Mouse (Mus musculus): Measurements from ENCODE around the gene Tanc1. TPM values are rescaled to one million over a fixed set of nuclear protein-coding genes. Genes with fewer than 3 reads are reported as not detected.

Gene Tanc1
- polyA plus RNA-seq, 1 experiment from 2014 or later, result 4.9 TPM

DNA sequence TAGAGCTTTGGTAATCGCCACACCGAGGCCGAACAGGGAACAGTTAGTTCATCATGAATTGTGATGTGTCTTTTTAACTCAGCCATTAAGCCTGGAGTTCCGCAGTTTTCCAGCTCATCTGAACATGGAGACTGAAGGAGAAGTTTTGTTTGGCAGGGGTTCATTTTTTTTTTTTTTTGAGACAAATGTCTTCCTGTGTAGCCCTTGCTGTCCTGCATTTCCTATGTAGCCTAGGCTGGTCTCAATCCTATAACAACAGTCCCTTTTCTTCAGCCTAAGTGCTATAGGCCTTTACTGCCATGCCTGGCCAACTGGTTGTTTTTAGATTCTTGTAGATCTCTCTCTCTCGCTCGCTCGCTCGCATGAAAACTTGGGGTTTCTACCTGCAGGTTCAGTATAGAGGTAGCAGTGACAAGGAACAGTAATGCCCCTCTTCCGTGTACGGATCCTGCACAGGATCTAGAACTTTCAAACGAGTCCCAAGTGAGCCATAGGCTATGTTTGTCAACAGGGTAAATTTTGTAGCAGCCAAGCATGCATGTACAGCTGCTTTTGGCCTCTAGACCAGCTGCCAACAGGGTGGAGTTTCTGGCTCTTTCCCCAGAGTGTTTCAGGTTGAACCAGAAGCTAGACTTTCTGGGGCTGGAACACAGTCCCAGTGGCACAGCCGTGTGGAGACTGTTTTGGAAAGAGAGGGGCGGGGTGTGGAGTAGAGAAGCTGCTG is 157.0 kb downstream of the Tanc1 start:
- H3K4me2 ChIP-seq (ENCODE audit: low read length), result no peak overlapping the region
- no peaks in the 10 kb centered on the region for H3K36me3 ChIP-seq (ENCODE audit: control insufficient read depth, insufficient read depth, low read length)
- H3K9ac ChIP-seq (ENCODE audit: low read length), result no peak overlapping the region
- H3K4me1 ChIP-seq (ENCODE audit: control insufficient read depth, insufficient read depth, low read length), result peaks cover 6% of the 10 kb centered on the region; the same call in 1 of the 2 replicates
- H3K27me3 ChIP-seq (replicated peaks; ENCODE audit: control insufficient read depth, insufficient read depth, low read length), result no peaks in the 10 kb centered on the region
- H3K4me3 ChIP-seq (ENCODE audit: low read depth, low read length), result no peak overlapping the region
- H3K27ac ChIP-seq (ENCODE audit: low read depth, low read length), result no peak overlapping the region
- 92% methylated on average over 13 of the region's 13 CpGs for WGBS
- ATAC-seq (no peak), DNase-seq (ENCODE audit: low spot score) (no peak)
- H3K9me3 ChIP-seq (replicated peaks; ENCODE audit: control insufficient read depth, low read length), result no peaks in the 10 kb centered on the region

DNA sequence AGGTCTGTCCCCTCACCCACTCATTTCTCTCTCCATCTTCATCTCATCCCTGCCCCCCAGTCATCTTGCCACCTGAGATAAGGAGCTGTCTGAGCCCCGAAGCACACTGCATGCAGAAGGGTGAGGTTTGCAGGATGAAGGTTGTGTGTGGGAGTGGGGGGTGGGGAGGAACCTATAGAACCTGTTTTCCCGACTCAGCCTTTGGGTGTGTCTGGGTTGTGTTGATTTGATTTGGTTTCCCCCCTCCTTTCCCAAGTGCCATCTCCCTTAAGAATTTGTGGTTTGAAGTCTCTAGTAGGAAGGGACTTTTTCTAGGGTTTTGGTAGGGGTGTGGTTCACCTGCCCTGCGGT is 157.5 kb downstream of the Tanc1 start:
- WGBS, result 90% methylated on average over 3 of the region's 3 CpGs

DNA sequence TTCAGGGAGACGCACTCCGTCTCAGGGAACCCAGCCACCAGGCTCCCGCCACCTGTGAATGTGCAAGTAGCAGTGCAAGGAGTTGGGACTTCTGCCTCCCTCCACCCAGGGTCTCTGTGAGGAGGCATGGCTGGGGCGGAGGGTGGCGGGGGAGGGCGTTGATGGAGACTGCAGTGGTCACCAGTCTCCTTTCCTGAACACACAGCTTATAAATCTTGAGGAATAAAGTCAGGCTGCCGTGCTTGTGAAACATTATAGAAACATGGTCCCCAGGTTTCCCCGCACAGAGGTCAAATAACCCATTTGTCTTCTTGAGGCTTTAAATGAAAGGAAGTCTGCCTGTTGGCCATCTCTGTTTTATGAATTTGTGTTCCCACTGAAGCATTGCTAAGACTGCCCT is 159.9 kb downstream of the Tanc1 start:
- 84% methylated on average over 8 of the region's 8 CpGs for WGBS
- DNase-seq (ENCODE audit: low spot score), result no peak
- Histone ChIP-seq H3K27ac (ENCODE audit: low read depth, low read length) (no peak overlapping the region), H3K4me2 (ENCODE audit: low read length) (no peak overlapping the region), H3K27me3 (replicated peaks; ENCODE audit: control insufficient read depth, insufficient read depth, low read length) (no peaks in the 10 kb centered on the region), H3K4me1 (ENCODE audit: control insufficient read depth, insufficient read depth, low read length) (peaks cover 3% of the 10 kb centered on the region; the same call in 1 of the 2 replicates), H3K36me3 (ENCODE audit: control insufficient read depth, insufficient read depth, low read length) (no peaks in the 10 kb centered on the region), H3K4me3 (ENCODE audit: low read depth, low read length) (no peak overlapping the region), H3K9me3 (replicated peaks; ENCODE audit: control insufficient read depth, low read length) (no peaks in the 10 kb centered on the region), H3K9ac (ENCODE audit: low read length) (no peak overlapping the region)
- no peak for ATAC-seq

More for the DNA sequence above, 157.5 kb downstream of the Tanc1 start:
- no peaks in the 10 kb centered on the region for H3K36me3 ChIP-seq (ENCODE audit: control insufficient read depth, insufficient read depth, low read length)
- DNase-seq (ENCODE audit: low spot score) (no peak), ATAC-seq (no peak)
- H3K4me1 ChIP-seq (ENCODE audit: control insufficient read depth, insufficient read depth, low read length), result peaks cover 6% of the 10 kb centered on the region; the same call in 1 of the 2 replicates
- H3K4me3 ChIP-seq (ENCODE audit: low read depth, low read length), result no peak overlapping the region
- H3K27me3 ChIP-seq (replicated peaks; ENCODE audit: control insufficient read depth, insufficient read depth, low read length), result no peaks in the 10 kb centered on the region
- H3K4me2 ChIP-seq (ENCODE audit: low read length), result no peak overlapping the region
- no peaks in the 10 kb centered on the region for H3K9me3 ChIP-seq (replicated peaks; ENCODE audit: control insufficient read depth, low read length)
- H3K9ac ChIP-seq (ENCODE audit: low read length), result no peak overlapping the region
- no peak overlapping the region for H3K27ac ChIP-seq (ENCODE audit: low read depth, low read length)

DNA sequence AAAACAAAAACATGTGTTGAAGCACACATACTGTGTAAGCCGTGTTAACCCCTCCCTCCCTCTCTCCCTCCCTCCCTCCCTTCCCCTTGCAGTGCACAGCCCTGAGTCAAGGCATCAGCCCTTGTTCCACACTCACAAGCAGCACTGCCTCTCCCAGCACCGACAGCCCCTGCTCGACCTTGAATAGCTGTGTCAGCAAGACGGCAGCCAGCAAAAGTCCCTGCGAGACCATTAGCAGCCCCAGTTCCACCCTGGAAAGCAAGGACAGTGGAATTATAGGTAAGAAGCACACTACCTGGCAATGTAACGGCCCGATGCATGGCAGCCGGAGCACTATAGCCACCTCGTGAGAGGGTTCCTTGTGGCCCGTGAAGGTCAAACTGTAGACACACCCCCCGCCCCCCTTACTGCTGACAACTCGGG is 160.4 kb downstream of the Tanc1 start:
- Histone ChIP-seq H3K36me3 (ENCODE audit: control insufficient read depth, insufficient read depth, low read length) (no peaks in the 10 kb centered on the region), H3K4me2 (ENCODE audit: low read length) (no peak overlapping the region), H3K4me1 (ENCODE audit: control insufficient read depth, insufficient read depth, low read length) (peaks cover 3% of the 10 kb centered on the region; the same call in 1 of the 2 replicates), H3K9ac (ENCODE audit: low read length) (no peak overlapping the region), H3K27ac (ENCODE audit: low read depth, low read length) (no peak overlapping the region), H3K4me3 (ENCODE audit: low read depth, low read length) (no peak overlapping the region), H3K9me3 (replicated peaks; ENCODE audit: control insufficient read depth, low read length) (no peaks in the 10 kb centered on the region), H3K27me3 (replicated peaks; ENCODE audit: control insufficient read depth, insufficient read depth, low read length) (no peaks in the 10 kb centered on the region)
- ATAC-seq (peak; percentile 67), DNase-seq (ENCODE audit: low spot score) (peak; percentile 49)
- 34% methylated on average over 12 of the region's 12 CpGs for WGBS

DNA sequence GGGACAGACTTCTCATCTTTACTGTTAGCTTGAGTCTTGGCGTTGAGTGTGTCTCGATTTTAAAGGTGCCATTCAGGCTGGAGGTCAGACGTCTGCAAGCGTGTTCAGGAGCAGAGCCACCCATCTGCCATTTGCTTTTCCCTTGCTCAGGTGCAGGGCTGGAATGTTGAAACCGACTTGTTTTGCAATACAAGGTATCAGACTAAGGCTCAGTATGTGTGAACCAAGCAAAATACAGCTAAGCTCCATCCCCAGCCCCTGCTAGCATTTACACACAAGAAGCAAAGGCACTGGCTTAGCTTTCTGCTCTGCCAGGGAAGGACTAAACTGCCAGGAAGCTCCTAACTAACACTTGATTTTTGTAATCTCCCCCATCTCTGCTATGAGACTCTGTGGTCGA is 162.5 kb downstream of the Tanc1 start:
- DNase-seq (ENCODE audit: low spot score) (no peak), ATAC-seq (no peak)
- Histone ChIP-seq H3K4me3 (ENCODE audit: low read depth, low read length) (no peak overlapping the region), H3K9ac (ENCODE audit: low read length) (no peak overlapping the region), H3K9me3 (replicated peaks; ENCODE audit: control insufficient read depth, low read length) (no peaks in the 10 kb centered on the region), H3K36me3 (ENCODE audit: control insufficient read depth, insufficient read depth, low read length) (no peaks in the 10 kb centered on the region), H3K27ac (ENCODE audit: low read depth, low read length) (no peak overlapping the region), H3K4me1 (ENCODE audit: control insufficient read depth, insufficient read depth, low read length) (peaks cover 3% of the 10 kb centered on the region; the same call in 1 of the 2 replicates), H3K4me2 (ENCODE audit: low read length) (no peak overlapping the region), H3K27me3 (replicated peaks; ENCODE audit: control insufficient read depth, insufficient read depth, low read length) (no peaks in the 10 kb centered on the region)
- 88% methylated on average over 6 of the region's 6 CpGs for WGBS

DNA sequence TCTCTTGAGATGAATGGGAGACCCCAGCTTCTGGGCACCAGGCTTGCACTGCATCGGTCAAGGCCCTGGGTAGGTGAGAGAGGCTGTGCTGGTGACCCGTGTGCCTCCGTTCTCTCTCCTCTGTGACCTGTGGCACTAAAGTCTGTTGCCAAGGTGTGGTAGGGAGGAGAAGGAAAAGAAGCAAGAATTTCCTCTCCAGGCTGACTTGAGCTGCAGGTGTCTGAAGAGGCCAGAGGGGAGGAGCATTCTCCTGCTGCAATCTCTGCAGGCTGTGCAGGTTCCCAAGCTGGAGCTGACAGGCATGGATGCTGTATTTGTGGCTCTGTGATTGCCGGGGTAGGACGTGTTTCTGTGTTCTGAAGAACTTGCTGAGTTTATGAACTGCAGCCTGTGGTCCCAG is 163.3 kb downstream of the Tanc1 start:
- Histone ChIP-seq H3K4me3 (ENCODE audit: low read depth, low read length) (no peak overlapping the region), H3K36me3 (ENCODE audit: control insufficient read depth, insufficient read depth, low read length) (no peaks in the 10 kb centered on the region), H3K4me1 (ENCODE audit: control insufficient read depth, insufficient read depth, low read length) (peaks cover 3% of the 10 kb centered on the region; the same call in 1 of the 2 replicates), H3K27ac (ENCODE audit: low read depth, low read length) (no peak overlapping the region), H3K9me3 (replicated peaks; ENCODE audit: control insufficient read depth, low read length) (no peaks in the 10 kb centered on the region), H3K9ac (ENCODE audit: low read length) (no peak overlapping the region), H3K4me2 (ENCODE audit: low read length) (no peak overlapping the region), H3K27me3 (replicated peaks; ENCODE audit: control insufficient read depth, insufficient read depth, low read length) (no peaks in the 10 kb centered on the region)
- ATAC-seq (no peak), DNase-seq (ENCODE audit: low spot score) (no peak)
- 88% methylated on average over 5 of the region's 5 CpGs for WGBS

DNA sequence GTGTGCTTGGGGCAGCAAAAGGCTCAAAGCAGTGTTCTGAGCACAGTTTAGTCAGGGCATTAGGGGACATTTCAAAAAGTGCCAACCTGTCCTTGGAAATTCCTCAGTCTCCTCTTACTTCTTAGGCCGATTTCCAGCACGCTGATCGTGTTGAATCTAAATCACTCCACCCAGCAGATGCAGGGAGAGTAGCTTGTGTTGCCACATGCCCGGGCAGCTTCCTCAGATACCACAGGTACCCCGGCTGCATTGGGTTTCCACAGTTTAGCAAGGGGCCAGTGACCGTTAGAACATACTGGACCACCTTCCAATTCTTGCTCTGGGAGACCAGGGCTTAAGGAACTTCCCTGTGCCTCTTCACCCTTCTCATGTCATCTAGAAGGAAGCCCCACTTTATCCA is 164.0 kb downstream of the Tanc1 start:
- Histone ChIP-seq H3K27me3 (replicated peaks; ENCODE audit: control insufficient read depth, insufficient read depth, low read length) (no peaks in the 10 kb centered on the region), H3K4me2 (ENCODE audit: low read length) (no peak overlapping the region), H3K9me3 (replicated peaks; ENCODE audit: control insufficient read depth, low read length) (no peaks in the 10 kb centered on the region), H3K27ac (ENCODE audit: low read depth, low read length) (no peak overlapping the region), H3K4me3 (ENCODE audit: low read depth, low read length) (no peak overlapping the region), H3K36me3 (ENCODE audit: control insufficient read depth, insufficient read depth, low read length) (no peaks in the 10 kb centered on the region), H3K9ac (ENCODE audit: low read length) (no peak overlapping the region), H3K4me1 (ENCODE audit: control insufficient read depth, insufficient read depth, low read length) (peaks cover 3% of the 10 kb centered on the region; the same call in 1 of the 2 replicates)
- DNase-seq (ENCODE audit: low spot score) (no peak), ATAC-seq (no peak)
- WGBS, result 84% methylated on average over 6 of the region's 6 CpGs

DNA sequence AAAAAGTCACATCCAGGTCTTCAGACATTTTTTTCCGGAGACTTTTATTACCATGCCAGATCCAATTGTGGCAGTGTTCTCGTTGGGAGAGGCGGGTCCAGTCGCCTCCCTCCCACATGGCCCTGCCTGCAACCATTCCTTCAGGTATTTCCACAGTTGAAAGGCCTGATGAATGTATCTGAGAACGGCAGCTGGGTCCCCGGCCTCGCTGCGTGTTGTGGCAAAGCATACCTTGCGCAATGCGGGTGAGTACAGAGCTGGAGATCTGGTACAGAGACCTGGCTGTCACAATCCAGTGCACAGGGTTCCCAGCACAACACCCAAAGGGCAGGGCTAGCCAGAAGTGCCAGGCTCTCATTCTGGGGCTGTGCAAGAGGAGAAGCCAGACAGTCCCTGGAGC is 167.5 kb downstream of the Tanc1 start:
- Histone ChIP-seq H3K27ac (ENCODE audit: low read depth, low read length) (no peak overlapping the region), H3K4me3 (ENCODE audit: low read depth, low read length) (no peak overlapping the region), H3K9ac (ENCODE audit: low read length) (no peak overlapping the region), H3K4me2 (ENCODE audit: low read length) (no peak overlapping the region), H3K9me3 (replicated peaks; ENCODE audit: control insufficient read depth, low read length) (no peaks in the 10 kb centered on the region), H3K27me3 (replicated peaks; ENCODE audit: control insufficient read depth, insufficient read depth, low read length) (no peaks in the 10 kb centered on the region), H3K4me1 (ENCODE audit: control insufficient read depth, insufficient read depth, low read length) (no peaks in the 10 kb centered on the region), H3K36me3 (ENCODE audit: control insufficient read depth, insufficient read depth, low read length) (no peaks in the 10 kb centered on the region)
- 91% methylated on average over 10 of the region's 10 CpGs for WGBS
- DNase-seq (ENCODE audit: low spot score), result no peak
- ATAC-seq, result no peak

DNA sequence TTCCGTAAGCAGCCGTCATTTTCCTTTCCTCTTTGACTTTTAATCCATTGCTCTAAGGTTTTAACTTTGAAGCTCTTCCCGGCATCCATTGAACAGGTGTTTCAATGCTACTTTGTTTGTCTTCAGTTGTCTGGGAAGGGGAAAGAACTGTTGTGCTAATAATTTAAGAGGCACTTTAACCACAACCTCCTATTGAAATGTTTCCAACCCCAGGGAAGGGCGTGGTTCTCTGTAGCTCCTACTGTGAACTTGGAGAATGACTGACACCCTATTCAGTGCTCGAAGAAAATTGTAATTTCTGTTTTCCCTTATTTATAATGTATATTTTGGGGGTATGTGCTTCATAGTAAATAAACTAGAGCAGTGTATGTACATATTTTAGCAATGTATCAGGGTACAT is 168.4 kb downstream of the Tanc1 start:
- Histone ChIP-seq H3K9ac (ENCODE audit: low read length) (no peak overlapping the region), H3K27me3 (replicated peaks; ENCODE audit: control insufficient read depth, insufficient read depth, low read length) (no peaks in the 10 kb centered on the region), H3K4me2 (ENCODE audit: low read length) (no peak overlapping the region), H3K9me3 (replicated peaks; ENCODE audit: control insufficient read depth, low read length) (no peaks in the 10 kb centered on the region), H3K27ac (ENCODE audit: low read depth, low read length) (no peak overlapping the region), H3K4me1 (ENCODE audit: control insufficient read depth, insufficient read depth, low read length) (no peaks in the 10 kb centered on the region), H3K4me3 (ENCODE audit: low read depth, low read length) (no peak overlapping the region), H3K36me3 (ENCODE audit: control insufficient read depth, insufficient read depth, low read length) (no peaks in the 10 kb centered on the region)
- 87% methylated on average over 5 of the region's 5 CpGs for WGBS
- DNase-seq (ENCODE audit: low spot score) (no peak), ATAC-seq (no peak)

All from forebrain, embryonic 14.5 days (tissue).